Mouse (Mus musculus) right cerebral cortex, postnatal 36 days (tissue): ENCODE data around the gene Cnot8.
A peak's percentile ranks its signal among the peaks of the same experiment; 100 is the strongest.
"Not testable (repeated sequence)": the region's sequence is repeated elsewhere in the genome, so short reads cannot be mapped to it uniquely, and the experiment has no call there.

Experiments used
- DNase-seq, 2 experiments: peaks; one replicate each; pipeline ENCODE4 v3.0.0; 2022; ENCODE audit warnings: low spot score in 2 of 2, mixed read lengths in 1 of 2

The Cnot8 gene

DNA sequence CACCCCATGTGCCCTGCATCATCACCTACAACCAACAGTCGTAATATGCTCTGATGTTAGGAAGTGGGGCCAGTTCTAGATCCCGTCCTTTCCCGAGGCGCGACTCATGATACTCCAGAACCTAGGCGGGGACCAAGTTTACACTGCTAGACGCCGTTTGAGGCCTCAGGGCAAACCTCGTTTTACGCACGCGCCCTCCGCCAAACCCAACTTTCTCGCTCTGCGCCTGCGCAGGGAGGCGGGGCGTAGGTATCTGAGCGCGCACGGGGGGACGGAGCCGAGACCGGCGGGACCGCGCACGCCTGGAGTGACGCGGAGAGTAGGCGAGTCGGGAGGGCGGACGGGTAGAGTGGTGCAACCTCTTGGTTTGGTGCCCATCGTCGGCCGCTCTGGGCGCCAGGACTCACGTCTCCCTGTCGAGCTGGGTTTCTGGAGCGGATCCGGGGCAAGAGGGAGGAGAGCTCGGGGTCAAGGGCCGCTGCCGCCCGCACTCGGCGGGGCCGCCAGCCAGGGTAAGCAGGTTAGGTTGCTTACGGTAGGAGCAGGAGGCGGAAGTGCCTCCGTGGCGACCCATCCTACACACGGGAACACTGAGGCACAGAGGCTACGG lies at the start of gene Cnot8:
Gene Cnot8, plus strand, starts transcription at position 457 of the 610 bp plus-strand sequence.
- DNase-seq, result peak; percentile 98 to 99

DNA sequence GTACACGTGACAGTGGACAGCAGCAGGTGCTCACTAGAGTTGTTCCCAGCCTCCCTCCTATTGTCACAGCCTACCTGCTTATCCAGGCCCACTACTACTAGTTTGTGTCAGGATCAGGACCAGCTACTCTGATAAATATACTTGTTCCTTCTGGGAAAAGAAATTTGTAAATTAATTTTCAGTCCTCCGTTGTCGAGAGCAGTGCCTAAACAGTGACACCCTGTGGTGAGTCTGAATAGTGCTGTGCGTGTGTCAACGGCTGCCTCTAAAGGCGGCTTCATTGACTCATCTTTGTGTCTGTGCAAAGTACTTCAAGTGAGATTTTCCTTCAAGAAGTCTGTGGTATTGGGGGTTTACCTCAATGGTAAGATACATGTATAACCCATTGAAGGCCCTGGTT lies 46.5 kb upstream of the Cnot8 start:
- peak in 1 of 2 experiments; percentile 20 for DNase-seq

DNA sequence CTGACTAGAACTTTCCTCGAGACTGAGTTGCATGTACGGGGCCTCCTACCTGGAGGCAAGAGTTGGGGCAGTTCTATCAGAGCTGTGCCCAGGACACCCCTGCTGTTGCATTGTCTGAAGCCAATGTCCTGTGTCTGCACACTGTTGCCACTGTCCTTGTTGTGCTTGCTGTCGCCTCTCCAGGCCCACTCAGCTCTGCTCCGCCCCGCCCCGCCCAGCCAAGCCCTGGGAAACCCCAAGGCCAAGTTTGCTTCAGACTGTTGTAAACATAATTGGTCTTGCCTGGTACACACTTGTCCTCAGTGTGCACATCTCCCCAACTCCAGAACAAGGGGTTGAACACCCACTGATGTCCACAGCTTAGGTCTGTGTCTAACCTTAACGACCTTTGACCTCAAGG lies 44.2 kb upstream of the Cnot8 start:
- DNase-seq, result not testable (repeated sequence)

DNA sequence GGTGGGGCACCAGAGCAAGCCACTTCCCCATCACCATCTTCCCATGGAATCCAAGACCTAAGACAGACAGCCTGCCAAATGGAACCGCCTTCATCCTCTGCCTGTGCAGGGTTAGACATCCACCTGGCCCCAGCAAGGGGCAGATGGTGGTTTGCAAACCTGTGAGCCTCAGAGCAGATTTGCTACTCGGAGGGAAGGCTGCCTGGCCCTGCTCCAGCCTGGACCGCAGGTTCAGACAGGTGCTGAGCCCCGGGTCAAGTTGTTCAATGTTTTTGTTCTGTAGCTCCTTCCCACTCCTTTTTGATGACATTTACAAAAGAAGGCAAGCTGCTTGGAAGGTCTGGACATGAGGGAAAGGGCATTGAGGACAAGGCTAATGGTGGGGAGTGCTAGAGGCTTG lies 42.7 kb upstream of the Cnot8 start:
- DNase-seq, result not testable (repeated sequence)

DNA sequence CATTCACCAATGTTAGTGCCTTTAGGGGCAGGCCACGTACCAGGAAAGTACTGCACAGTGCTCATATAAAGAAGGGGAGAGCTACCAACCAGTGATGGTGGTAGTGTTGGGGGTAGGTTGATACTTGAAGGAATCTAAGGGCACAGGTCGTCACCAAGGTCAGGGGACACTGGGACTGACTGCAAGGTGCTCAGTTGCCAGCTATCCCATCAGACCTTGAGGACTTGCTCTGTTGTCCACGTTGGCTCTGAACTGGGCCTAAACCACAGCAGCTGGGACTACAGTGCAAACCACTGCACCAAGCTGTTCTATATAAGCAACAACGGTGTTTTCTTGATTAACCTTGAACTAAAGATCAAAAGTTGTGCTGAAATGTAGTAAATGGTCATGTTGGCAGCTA lies 41.4 kb upstream of the Cnot8 start:
- no peak for DNase-seq

DNA sequence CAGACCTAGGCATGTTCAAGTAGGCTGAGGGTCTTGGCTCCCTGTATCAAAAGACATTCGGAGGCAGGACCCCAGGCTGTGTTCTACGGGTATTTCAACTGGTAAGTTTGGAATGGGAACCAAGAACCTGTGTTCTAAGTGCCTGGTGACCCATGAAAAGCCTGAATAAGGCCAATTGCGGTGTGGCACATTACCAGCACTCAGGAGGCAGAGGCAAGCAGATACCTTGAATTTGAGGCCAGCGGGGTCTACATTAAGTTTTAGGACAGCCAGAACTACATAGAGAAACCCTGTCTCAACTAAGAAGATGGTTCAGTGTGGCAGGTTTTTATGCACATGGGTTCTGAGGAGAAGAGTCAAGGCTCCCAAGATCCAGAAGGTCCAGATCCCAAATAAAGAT lies 38.9 kb upstream of the Cnot8 start:
- no peak for DNase-seq

DNA sequence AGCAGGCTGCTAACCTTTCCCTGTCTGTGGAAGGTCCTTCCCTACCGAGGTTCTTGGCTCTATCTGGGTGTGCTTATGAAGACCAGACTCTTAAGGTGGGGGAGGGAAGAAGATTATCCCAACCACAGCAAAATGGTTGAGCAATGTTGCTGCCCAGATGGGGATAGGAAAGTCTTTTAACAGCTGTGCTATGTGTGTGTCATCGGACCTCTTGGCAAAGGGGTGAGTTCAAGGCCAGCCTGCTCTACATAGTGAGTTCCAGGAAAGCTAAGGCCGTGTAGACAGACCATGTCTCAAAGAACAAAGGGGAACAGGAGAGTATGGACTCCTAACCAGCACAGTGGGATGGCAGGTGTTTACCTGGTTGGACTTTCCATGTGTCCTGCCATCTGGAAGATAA lies 31.0 kb upstream of the Cnot8 start:
- no peak for DNase-seq

DNA sequence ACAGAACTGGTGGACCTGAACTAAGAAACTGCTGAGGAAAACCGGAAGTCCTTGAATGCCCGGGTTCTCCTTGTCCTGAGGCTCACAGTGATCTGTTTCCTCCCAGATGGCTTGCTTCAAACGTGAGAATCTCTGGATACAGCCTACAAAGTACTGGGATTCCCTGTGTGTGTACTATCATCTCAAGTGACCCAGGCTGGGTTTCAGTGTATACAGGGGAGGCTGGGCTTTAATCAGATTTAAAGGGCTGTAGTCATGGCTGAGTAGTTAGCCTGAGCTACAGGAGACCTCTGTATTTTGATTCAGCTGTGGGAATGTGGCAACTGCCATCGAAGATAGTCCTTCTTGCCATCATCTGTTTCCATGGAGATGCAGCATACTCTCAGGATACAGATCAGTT lies 26.7 kb upstream of the Cnot8 start:
- DNase-seq, result no peak

DNA sequence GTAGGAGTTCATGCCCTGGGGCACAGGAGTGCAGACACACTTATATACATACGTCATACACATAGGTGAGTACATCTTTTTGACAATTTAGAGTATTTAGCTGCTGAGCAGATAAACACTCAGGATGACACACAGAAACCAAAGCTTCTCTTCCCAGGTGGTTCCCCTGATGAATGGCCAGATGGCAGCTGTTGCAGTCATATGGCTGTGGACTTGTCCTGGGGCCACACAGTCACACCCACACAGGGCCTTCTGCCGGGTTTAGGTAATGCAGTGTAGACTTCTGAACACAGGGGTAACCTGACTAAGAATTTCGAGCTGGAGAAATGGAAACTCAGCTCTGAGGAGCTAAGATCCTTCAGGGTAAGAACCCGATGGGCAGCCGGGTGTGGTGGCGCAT lies 22.2 kb upstream of the Cnot8 start:
- DNase-seq, result no peak

DNA sequence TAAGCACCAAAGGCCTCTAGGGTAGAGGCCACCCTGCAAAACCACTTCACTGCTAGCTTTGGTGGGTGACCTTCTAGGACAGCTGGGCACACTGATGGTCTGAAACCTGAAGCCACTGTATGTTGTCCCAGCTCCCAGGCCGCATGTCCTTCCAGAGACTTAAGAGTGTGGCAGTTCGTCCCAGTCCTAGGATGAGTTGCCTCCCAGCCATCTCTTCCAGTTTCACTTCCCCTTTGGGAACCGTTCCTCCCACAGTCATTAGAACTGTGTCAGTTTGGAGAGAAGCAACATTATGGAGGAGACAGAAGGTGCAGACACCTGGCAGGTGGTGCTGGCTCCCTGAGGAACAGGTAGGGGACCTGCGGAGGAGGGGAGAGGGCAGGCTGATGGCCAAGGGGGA lies 11.4 kb upstream of the Cnot8 start:
- no peak for DNase-seq

DNA sequence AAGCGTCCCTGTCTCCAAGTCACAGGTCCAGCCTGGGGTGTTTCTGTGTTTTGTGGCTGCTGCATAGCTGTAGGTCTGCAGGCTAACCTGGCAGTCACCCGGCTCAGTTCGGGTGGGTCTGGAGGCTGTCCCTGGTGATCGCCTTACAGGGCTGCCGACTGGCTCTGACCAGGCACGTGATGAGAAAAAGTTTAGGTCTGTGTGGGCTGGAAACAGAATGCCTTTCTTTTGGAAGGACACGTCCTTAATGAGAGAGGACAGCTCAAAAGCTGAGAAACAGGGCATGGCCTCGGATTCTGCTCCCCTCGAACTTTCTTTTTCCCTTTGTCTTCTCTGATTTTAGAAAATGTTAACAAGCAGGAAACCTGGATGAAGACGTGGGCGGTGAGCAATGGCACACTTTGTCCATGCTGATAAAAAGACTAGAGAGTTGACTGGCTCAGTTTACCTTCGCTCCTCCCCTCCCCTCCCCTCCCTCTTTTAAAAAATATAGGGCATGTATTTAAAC lies 10.9 kb upstream of the Cnot8 start, which contains the start of gene Gm12248:
Gene Gm12248, minus strand, starts transcription at position 114 of the 508 bp plus-strand sequence.
- DNase-seq, result no peak

DNA sequence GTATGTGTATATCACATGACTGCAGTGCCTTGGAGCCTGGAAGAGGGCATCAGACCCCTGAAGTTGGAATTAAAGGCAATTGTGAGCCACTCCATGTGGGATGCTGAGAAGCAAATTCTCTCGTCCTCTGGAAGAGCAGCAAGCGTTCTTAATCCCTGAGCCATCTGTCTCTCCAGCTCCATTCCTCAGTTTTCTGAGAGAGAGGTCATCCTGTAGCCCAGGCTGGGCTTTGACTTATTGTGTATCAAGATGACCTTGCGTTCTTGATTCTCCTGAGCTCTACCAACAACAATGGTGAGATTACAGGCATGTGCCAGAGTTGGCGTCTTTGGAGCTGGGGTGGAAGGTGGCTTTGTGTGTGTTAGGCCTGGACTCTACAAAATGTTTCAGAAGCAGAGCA lies 9.2 kb upstream of the Cnot8 start:
- DNase-seq, result no peak

DNA sequence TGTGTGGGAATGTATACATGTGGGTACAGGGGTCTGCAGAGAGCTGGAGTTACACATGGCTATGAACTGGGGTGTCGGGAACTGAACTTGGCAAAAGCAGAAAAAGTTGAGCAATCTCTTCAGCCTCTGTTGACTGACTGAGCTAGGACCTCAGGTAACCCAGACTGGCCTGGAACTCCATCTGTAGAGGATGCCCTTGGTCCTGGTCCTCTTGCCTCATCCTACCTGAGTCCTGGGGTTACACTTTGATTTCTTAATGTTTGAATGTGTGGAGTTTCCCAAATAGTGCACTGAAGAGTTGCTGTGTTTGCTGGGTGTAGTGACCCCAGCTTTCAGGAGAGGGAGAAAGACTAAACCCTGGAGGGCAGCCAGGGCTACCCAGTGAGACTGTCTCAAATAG lies 8.4 kb upstream of the Cnot8 start:
- no peak for DNase-seq

DNA sequence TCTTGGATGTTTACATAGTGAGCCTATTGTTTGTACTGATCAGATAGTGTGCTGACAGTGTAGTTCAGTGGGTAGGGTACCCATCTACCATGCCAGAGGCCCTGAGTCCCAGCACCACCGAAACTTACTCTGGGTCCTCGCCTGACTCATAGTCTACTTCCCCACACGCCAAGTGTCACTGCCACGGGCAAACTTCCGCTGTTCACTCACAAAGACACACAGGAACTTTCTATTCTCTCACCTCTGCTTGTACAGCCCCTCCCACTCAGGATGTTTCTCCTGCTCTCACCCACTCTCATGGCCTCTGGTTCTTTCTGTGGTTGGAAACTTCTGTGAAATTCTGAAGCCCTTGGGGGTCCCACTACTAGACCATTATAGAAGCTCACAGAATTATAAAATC lies 7.8 kb upstream of the Cnot8 start:
- no peak for DNase-seq

DNA sequence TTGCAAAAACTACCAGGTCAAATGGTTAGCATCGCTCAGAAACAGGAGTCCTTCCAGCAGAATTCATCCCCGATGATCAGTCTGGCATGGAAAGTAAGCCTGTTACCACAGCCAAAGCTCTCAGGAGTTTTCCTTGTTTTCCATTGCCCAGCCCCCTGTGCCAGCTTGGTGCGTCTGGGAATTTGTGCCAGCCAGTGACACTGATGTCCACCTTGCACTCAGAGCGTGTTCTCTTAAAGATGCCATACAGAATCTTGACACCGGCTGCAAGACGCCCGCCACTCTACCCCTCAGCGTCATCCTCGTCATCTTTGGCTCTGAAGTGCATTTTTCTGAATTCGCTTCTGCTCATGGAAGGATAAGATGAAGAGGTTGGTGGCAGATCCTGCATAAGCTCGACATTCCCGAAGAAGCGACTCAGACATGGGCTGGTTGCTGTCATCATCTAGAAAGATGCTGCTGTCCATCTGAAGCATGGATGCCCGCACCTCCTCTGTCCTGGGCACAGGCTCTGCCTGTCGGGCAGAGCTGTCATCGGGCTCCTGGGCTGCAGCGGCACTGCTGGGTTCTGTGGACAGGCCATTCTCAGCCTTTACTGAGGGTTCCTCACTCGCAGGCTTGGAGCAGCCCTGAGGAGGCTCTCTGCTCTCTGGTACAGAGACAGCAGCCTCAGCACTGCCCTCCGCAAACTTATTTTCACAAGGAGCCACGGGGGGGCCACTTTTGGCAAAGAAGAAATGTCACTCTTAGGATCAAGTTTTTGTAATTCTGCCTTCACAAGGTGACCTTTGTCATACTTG lies 6.9 kb upstream of the Cnot8 start:
- no peak for DNase-seq

DNA sequence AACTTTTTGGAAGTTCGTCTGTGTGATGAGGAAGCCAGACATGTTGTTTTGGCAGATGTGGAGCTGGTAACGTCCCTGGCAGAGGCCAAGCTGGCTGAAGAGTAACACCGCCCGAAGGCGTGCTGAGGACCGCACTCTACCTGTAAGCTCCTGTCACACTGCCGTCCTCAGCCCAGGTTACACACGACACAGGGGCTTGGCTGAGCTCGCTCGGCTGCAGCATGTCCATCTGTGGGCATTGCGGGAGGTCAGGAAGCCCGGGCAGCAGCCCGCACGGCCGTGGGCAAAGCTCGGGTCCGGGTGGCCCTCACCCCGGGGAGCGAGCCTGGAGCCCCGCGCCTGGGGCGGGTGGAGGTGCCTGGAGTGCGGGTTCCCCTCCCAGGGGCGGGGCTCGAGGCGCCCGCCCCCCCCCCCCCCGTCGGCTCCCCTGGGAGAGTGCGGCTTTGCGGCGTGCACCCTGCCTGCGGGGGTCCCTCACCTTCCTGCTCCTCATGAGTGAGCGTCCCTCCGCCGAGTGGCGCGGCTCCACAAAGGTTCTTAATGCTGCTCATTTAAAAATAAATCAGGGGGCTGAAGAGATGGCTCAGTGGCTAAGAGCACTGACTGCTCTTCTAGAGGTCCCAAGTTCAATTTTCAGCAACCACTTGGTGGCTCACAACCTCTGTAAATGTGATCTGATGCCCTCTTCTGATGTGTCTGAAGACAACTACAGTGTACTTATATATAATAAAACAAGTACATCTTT lies 6.2 kb upstream of the Cnot8 start:
- DNase-seq, result no peak

DNA sequence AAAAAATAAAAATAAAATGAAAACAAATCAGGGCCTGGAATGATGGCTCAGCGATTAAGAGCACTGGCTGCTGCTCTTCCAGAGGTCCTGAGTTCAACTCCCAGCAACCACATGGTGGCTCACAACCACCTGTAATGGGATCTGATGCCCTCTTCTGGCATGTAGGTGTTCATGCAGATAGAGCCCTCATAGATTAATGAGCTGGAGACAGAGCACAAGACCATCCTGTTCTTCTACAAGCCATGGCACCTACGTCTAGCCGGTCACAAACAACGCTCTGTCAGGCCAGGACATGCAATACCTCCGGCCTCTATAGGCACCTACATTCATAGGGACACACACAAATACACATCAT lies 5.6 kb upstream of the Cnot8 start:
- not testable (repeated sequence) for DNase-seq

DNA sequence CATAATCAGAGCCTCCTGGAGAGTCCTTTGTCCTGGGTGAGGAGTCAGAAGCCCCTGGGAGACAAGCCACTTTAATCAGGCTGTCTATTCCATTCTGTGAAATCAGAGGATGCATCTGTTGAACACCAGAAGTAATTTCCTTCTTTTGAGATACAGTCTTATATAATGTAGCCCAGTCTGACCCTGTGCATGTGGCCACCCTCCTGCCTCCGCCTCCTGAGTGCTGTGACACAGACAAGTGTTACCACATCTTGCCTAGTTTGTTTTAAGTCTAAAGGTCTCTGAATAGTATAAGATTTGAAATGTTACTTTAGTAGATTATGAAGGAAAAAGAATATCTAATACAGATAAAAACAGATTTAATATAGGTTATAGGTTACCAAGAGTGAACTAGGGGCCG lies 3.9 kb upstream of the Cnot8 start:
- no peak for DNase-seq

DNA sequence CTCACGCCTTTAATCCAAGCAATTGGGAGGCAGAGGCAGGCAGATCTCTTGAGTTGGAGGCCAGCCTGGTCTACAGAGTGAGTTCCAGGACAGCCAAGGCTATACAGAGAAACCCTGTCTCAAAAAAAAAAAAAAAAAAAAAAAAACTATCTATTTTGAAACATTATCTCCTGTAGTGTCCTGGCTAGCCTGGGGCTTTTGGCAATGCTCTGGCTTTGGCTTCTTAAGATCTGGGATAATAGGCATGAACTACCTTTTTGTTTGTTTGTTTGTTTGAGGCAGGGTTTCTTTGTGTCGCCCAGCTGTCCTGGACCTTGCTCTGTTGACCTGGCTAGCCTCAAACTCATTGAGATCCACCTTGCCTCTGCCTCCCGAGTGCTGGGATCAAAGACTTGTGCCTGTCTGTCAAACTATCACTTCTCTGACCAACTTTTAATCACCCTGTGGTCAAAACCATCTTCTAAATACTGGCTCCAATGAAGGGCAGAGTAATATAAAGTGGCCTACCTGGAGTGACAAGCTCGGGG lies 2.7 kb upstream of the Cnot8 start:
- DNase-seq, result no peak

DNA sequence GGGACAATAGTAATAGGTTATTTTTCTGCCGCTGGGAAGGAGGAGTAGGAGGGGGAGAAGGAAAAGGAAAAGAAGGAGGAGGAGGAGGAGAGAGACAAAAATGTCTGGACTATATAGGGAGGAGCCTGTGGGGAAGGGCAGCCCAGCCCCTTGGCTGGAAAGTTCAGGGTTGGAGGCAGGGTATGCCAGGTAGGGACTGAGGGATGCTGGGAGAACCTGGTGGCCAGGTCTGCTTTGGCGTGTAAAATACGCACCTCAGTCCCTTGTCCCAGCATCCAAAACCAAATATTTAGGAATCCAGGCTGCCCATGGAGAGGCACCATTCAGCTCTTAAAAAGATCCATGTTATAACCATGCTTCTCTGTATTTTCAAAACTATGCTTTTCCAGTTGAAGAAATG lies 1.8 kb upstream of the Cnot8 start:
- DNase-seq, result no peak

DNA sequence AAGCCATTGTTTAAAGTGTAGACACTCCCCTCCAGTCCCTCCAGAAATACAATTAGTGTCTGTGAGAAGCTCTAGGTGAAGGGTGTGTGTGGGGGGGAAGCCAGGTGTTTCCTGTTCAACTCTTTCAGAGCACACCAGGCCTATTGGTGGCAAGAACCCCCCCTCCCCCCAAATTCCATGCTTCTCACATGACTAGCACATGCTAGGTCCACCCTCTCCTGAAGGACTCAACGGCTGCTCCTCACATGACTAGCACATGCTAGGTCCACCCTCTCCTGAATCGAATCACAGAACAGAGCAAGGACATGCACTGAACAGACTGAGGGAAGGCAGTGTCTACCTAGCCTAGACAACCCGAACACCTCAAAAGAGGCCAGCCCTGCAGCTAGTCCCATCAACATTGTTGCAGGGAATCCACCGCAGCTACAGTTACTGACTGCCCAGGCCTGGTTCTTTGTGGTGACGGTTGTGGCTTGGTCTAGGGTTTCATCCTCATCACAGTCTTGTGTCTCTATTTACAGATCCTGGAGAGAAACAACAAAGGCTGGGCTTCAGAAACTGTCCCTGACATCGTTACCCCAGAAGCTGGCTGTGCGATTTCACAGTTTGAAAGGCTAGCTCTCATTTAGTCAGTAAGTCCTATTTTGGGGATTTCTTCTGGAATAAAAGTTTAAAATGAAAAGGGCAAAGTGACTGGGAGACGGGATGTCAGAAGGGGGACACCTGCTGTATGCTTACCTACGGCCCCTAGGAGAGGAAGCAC lies 1.2 kb upstream of the Cnot8 start:
- DNase-seq, result no peak

DNA sequence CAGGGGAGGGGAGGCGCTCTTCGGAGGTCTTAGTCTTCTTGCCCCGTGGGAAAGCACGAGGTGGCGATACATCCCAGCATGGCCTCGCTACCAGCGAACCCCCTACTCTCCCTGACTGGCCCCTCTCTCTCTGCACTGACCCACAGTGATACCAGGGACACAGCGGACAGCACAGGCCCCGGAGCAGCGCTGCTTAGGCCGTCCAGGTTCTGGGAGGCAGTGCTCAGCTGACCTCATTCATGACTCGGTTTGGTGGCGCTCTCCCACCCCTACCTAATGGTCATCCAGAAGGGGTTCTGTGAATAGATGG lies 654 bp upstream of the Cnot8 start:
- no peak for DNase-seq
